Mouse (Mus musculus) hindbrain, embryonic 14.5 days (tissue): Measurements from ENCODE around the gene Adipor2. TPM values are rescaled to one million over a fixed set of nuclear protein-coding genes. Genes with fewer than 3 reads are reported as not detected.
A peak's percentile ranks its signal among the peaks of the same experiment; 100 is the strongest.

Experiments used
- ATAC-seq: fragments of 200-750 bp; cut with Nextera tagmentation; 2 replicates; pipeline ENCODE4 v1.8.0; 2017; ENCODE audit warnings: moderate number of reproducible peaks, mild to moderate bottlenecking, moderate TSS enrichment, moderate library complexity; ENCODE audit not compliant: low FRiP score
- DNase-seq: peaks from one replicate; pipeline ENCODE4 v3.0.0-alpha.2; 2015; ENCODE audit warnings: low spot score
- H3K27ac ChIP-seq: fragments of 300-500 bp; sonication (generic); 2 replicates; pipeline ENCODE4 v1.5.1; 2014; ENCODE audit warnings: mild to moderate bottlenecking, moderate library complexity
- H3K27me3 ChIP-seq: fragments of 300-500 bp; sonication (generic); 2 replicates; pipeline ENCODE4 v1.6.1; 2014; ENCODE audit warnings: mild to moderate bottlenecking, low read length, mixed read lengths; ENCODE audit not compliant: control insufficient read depth, insufficient read depth
- H3K36me3 ChIP-seq: fragments of 300-500 bp; sonication (generic); replicated peaks from 2 replicates; pipeline ENCODE4 v1.6.1; 2014; ENCODE audit not compliant: control insufficient read depth, insufficient read depth
- H3K4me1 ChIP-seq: fragments of 300-500 bp; sonication (generic); replicated peaks from 2 replicates; pipeline ENCODE4 v1.6.1; 2014; ENCODE audit warnings: antibody characterized with exemption, low read length, mixed read lengths; ENCODE audit not compliant: control insufficient read depth, insufficient read depth
- H3K4me2 ChIP-seq: fragments of 300-500 bp; sonication (generic); replicated peaks from 2 replicates; pipeline ENCODE4 v1.6.1; 2014; ENCODE audit warnings: mild to moderate bottlenecking, moderate library complexity
- H3K4me3 ChIP-seq: fragments of 300-500 bp; sonication (generic); replicated peaks from 2 replicates; pipeline ENCODE4 v1.5.1; 2014; ENCODE audit warnings: mild to moderate bottlenecking, low read length
- H3K9ac ChIP-seq: fragments of 300-500 bp; sonication (generic); 2 replicates; pipeline ENCODE4 v1.6.1; 2014
- H3K9me3 ChIP-seq: fragments of 300-500 bp; sonication (generic); 2 replicates; pipeline ENCODE4 v1.6.1; 2016; ENCODE audit warnings: low read length; ENCODE audit not compliant: control insufficient read depth
- WGBS: fragments of 180-500 bp; shearing (Covaris S2); extraction: QIAGEN DNeasy Blood & Tissue Kit; methylation state at CpG from one replicate; pipeline ENCODE4 v1.1.7; 2014; 5-methylcytosine and 5-hydroxymethylcytosine counted together
- polyA plus RNA-seq: library from polyadenylated mRNA; unstranded; fragments of >200 nt; fragmentation: Nextera tagmentation; extraction: Ambion mirVana; gene quantifications from 2 replicates; pipeline ENCODE4 v1.2.1, GENCODE M21; 2014

Gene Adipor2
- 27.3 and 27.8 TPM in 2 replicates for polyA plus RNA-seq

GRCm38 (mm10) chr6:119417354-119417753 lies at the start of gene Adipor2:
Gene Adipor2, minus strand, starts transcription at chr6:119417704.
- no peaks in the 10 kb centered on the region for H3K27me3 ChIP-seq
- no peak within 1 kb of the TSS for H3K4me3 ChIP-seq
- WGBS: 5% methylated on average over 12 of the region's 12 CpGs
- no peaks in the 10 kb centered on the region for H3K9me3 ChIP-seq
- DNase-seq (no peak), ATAC-seq (no peak; the same call in 1 of the 2 replicates)
- no peak within 1 kb of the TSS for H3K9ac ChIP-seq
- 0 out of 2 replicates have a peak, but pooled peaks cover 5% of the 10 kb centered on the region for H3K4me1 ChIP-seq
- H3K36me3 ChIP-seq: no peaks in the 10 kb centered on the region
- H3K4me2 ChIP-seq: peak within 1 kb of the TSS; percentile 25
- 0 out of 2 replicates have a peak within 1 kb of the TSS, but pooled peaks have one; percentile 38 for H3K27ac ChIP-seq

GRCm38 (mm10) chr6:119466161-119466560 lies 48.7 kb upstream of the Adipor2 start:
- H3K9me3 ChIP-seq: no peaks in the 10 kb centered on the region
- 97% methylated on average over 1 of the region's 1 CpGs for WGBS
- H3K4me3 ChIP-seq: no peak overlapping the region
- H3K27ac ChIP-seq: no peak overlapping the region
- H3K4me2 ChIP-seq: no peak overlapping the region
- H3K27me3 ChIP-seq: no peaks in the 10 kb centered on the region
- no peaks in the 10 kb centered on the region for H3K36me3 ChIP-seq
- no peak overlapping the region for H3K9ac ChIP-seq
- no peaks in the 10 kb centered on the region for H3K4me1 ChIP-seq
- ATAC-seq (no peak), DNase-seq (no peak)

DNA sequence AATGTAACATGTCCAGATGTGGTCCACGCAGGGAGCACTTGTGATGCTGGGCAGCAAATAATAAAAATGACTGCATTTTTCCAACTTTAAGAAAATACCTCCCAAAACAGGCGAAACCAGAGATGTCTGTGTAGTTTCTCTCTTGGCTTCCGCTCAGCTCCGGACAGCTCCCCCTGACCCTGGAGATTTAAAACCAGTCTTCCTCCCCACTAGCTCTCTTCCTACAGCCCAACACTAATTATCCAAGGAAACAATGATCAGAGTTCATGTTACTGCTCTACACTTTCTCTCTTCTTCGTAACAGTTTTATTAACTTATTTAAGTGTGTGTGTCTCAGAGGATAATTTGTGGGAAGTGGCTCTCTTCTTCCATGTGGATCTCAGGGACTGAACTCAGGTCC lies 42.9 kb upstream of the Adipor2 start:
- no peaks in the 10 kb centered on the region for H3K36me3 ChIP-seq
- H3K9ac ChIP-seq: no peak overlapping the region
- no peak for DNase-seq
- no peak overlapping the region for H3K27ac ChIP-seq
- H3K4me1 ChIP-seq: no peaks in the 10 kb centered on the region
- H3K4me2 ChIP-seq: no peak overlapping the region
- no peaks in the 10 kb centered on the region for H3K27me3 ChIP-seq
- H3K9me3 ChIP-seq: no peaks in the 10 kb centered on the region
- ATAC-seq: no peak
- 88% methylated on average over 5 of the region's 5 CpGs for WGBS
- H3K4me3 ChIP-seq: no peak overlapping the region

DNA sequence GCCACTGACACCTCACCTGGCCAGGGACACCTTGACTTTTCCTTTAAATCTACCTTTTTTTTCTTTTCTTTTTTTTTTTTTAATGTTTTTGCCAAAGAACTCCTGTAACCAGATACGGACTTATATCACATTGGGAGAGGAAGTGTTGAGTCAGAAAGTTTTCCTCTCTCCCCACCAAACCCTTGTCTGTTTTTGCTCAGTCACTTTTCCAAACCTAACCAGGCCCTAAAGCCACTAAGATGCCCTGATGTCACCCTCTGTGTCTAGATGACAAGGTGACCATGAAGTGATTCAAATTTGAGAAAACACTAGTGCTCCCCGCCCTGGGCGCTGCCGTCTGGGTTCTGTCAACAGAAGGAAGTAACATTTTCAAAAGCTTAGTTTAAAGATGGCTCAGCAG lies 41.5 kb upstream of the Adipor2 start:
- Histone ChIP-seq H3K9me3 (no peaks in the 10 kb centered on the region), H3K36me3 (no peaks in the 10 kb centered on the region), H3K4me3 (no peak overlapping the region), H3K9ac (no peak overlapping the region), H3K27ac (no peak overlapping the region), H3K27me3 (no peaks in the 10 kb centered on the region), H3K4me2 (no peak overlapping the region), H3K4me1 (no peaks in the 10 kb centered on the region)
- no peak for DNase-seq
- WGBS: 88% methylated on average over 4 of the region's 4 CpGs
- ATAC-seq: no peak

DNA sequence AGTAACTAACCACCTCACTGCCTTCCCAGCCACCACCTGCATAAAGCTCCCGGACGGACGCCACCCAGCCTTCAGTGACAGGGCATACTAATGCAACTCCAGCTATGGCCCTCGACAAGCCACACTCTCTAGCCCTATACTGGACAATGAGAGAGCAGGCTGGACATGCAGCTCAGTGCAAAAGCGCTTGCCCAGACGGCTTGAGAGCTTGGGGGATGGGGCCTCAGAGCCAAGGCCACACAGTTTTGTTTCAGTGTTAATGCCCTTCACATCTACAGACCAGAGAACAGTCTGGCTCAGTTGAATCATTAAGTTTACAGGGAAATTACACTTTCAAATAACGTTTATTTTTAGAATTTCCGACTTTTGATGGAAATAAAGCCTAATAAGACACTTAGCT lies 40.7 kb upstream of the Adipor2 start:
- H3K9me3 ChIP-seq: no peaks in the 10 kb centered on the region
- H3K4me3 ChIP-seq: no peak overlapping the region
- ATAC-seq (no peak), DNase-seq (no peak)
- H3K27me3 ChIP-seq: no peaks in the 10 kb centered on the region
- H3K4me2 ChIP-seq: no peak overlapping the region
- no peak overlapping the region for H3K27ac ChIP-seq
- H3K9ac ChIP-seq: no peak overlapping the region
- no peaks in the 10 kb centered on the region for H3K36me3 ChIP-seq
- 74% methylated on average over 8 of the region's 8 CpGs for WGBS
- no peaks in the 10 kb centered on the region for H3K4me1 ChIP-seq

DNA sequence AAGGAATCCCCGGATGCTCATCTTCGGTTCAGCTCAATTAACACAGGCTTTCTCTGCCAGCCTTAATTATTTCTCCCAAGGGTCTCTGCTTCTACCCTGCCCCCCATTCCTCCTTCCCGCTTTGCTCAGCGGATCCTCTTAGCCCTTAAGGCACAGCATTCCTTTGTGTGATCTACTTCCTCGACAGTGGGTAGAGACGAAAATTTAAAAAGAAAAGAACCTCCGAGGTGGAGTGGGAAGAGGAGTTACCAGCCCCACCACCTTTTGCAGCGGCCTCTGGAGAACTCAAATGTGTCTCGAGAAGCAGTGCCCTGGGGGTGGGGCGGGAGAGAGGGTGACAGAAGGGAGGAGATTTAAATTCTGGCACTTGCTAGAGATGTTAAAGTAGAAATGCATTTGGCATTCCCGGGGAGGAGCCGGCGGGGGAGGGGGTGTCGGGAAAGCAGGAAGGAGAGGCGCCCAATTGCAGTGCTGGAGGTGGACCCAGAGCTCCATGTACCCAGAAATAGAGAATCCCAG lies 34.5 kb upstream of the Adipor2 start:
- WGBS: under 1% methylated on average over 15 of the region's 15 CpGs
- ATAC-seq (peak; percentile 79), DNase-seq (peak; percentile 75)
- peak overlapping the region; percentile 25 for H3K4me3 ChIP-seq
- H3K27ac ChIP-seq: peak overlapping the region; percentile 87
- peak overlapping the region; percentile 60 for H3K4me2 ChIP-seq
- peak overlapping the region; percentile 54 for H3K9ac ChIP-seq
- H3K4me1 ChIP-seq: peaks cover 32% of the 10 kb centered on the region
- no peaks in the 10 kb centered on the region for H3K9me3 ChIP-seq
- no peaks in the 10 kb centered on the region for H3K27me3 ChIP-seq
- no peaks in the 10 kb centered on the region for H3K36me3 ChIP-seq

GRCm38 (mm10) chr6:119450965-119451943 lies 33.8 kb upstream of the Adipor2 start:
- no peaks in the 10 kb centered on the region for H3K36me3 ChIP-seq
- H3K9me3 ChIP-seq: no peaks in the 10 kb centered on the region
- peak overlapping the region; percentile 87 for H3K27ac ChIP-seq
- WGBS: 38% methylated on average over 14 of the region's 14 CpGs
- no peaks in the 10 kb centered on the region for H3K27me3 ChIP-seq
- ATAC-seq (no peak), DNase-seq (peak; percentile 36)
- 0 out of 2 replicates have a peak overlapping the region, but pooled peaks have one; percentile 5 for H3K9ac ChIP-seq
- peak overlapping the region; percentile 25 for H3K4me3 ChIP-seq
- H3K4me2 ChIP-seq: peak overlapping the region; percentile 60
- H3K4me1 ChIP-seq: peaks cover 32% of the 10 kb centered on the region

DNA sequence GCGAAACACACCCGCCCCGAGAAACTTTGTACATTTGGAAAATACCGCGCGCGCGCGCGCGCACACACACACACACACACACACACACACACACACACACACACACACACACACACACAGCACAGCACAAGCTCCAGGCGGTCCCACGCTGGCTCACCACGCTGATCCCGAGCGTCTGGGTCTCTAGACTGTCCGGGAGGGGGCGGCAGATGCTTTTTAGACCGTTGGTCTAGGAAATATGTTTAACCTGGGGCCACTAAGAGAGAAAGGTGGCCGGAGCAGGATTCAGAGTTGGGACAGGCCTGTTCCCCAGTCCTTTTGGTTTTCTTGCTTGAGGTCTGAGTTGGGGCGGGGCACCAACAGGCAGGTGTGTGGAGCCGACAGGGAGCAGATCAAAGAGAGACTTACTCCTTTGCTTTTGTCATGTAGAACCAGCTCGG lies 31.6 kb upstream of the Adipor2 start:
- H3K36me3 ChIP-seq: no peaks in the 10 kb centered on the region

DNA sequence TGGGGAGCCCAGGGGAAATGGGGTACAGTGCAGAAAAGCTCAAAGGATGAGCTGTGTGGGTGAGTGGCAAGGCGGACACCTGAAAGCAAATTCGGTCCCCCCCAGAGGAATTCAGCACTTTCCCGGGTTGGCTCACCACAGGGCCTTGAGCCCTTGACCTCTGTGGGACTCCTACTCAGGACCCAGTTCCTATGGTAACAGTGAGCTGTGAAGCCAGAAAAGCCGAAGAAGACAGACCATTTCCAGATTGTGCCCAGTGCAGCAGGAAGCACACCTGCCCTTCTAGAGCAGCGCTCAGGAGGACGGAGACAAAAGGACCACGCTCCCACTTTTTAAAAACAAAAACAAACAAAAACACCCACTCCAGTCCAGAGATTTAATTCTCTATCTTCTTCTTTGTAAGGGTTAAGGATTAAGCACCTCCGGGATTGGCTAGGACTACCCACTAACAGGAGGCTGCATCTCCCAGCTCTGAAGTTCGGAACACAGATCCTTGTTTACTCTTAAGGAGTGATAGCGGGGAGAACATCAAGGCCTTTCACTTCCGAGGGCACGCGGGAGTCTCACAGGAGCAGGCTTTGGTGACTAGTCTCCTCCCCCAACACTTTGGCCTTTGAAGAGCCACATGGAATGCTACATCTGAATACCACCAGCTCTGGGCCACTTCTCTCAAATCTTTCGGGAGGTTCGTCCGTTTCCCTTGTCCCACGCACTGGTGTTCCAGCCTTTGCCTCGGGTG lies 31.0 kb upstream of the Adipor2 start:
- Histone ChIP-seq H3K4me2 (peak overlapping the region; percentile 55), H3K4me1 (peaks cover 35% of the 10 kb centered on the region), H3K27ac (no peak overlapping the region), H3K9me3 (no peaks in the 10 kb centered on the region), H3K27me3 (no peaks in the 10 kb centered on the region), H3K36me3 (no peaks in the 10 kb centered on the region), H3K9ac (peak overlapping the region; percentile 24; the same call in 1 of the 2 replicates), H3K4me3 (peak overlapping the region; percentile 21)
- 9% methylated on average over 18 of the region's 18 CpGs for WGBS
- no peak for DNase-seq
- no peak for ATAC-seq

More for the DNA sequence above, 31.6 kb upstream of the Adipor2 start:
- peaks cover 32% of the 10 kb centered on the region for H3K4me1 ChIP-seq
- DNase-seq (peak; percentile 44), ATAC-seq (no peak)
- H3K9ac ChIP-seq: peak overlapping the region; percentile 24; the same call in 1 of the 2 replicates
- 5% methylated on average over 23 of the region's 23 CpGs for WGBS
- H3K4me2 ChIP-seq: peak overlapping the region; percentile 55
- H3K4me3 ChIP-seq: peak overlapping the region; percentile 21
- no peaks in the 10 kb centered on the region for H3K27me3 ChIP-seq
- H3K9me3 ChIP-seq: no peaks in the 10 kb centered on the region
- no peak overlapping the region for H3K27ac ChIP-seq
